Mouse (Mus musculus): Measurements from ENCODE around the gene Slc39a3.
"Not testable (repeated sequence)": the region's sequence is repeated elsewhere in the genome, so short reads cannot be mapped to it uniquely, and the experiment has no call there.

The Slc39a3 gene

DNA sequence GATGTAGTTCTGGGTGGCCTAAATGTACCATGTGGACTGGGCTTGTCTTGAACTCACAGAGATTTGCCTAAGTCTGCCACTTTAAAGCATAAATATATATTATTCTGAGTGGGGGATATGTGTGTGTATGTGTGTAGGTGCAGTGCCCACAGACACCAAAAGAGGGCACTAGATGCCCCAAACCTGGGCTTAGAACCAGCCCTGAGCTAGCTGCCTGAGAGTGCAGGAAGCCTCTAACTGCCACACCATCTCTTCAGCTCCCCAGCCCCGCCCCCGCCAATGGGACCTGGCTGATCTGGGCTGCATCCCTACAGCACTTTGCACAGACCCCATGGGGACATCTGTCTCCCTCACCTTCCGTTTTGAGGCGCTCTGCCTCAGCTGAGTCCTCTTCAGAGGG is 13.4 kb upstream of the Slc39a3 start:
- DNase-seq (ENCODE audit: low spot score in 2 of 2): no peak

DNA sequence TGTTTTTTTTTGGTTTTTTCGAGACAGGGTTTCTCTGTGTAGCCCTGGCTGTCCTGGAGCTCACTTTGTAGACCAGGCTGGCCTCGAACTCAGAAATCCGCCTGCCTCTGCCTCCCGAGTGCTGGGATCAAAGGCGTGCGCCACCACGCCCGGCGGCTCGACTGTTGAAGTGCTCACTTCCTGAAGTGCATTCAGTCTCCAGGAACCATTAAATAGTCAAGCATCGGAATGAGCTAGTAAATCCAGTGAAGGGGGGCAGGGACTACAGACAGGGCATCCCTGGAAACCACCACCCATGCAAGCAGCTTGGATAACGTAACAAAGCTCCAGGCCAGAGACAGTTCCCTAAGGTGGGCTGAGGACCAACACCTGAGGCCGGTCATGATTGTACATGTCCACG is 8.0 kb upstream of the Slc39a3 start:
- DNase-seq (ENCODE audit: low spot score in 2 of 2): not testable (repeated sequence)

- peak; percentile 56 to 79 for DNase-seq (ENCODE audit: low spot score in 2 of 2)
Observed at GRCm38 (mm10) chr10:81041458-81042175, 4.4 kb upstream of the Slc39a3 start.

GRCm38 (mm10) chr10:81036251-81036650 is 975 bp downstream of the Slc39a3 start:
- DNase-seq (ENCODE audit: low spot score in 2 of 2): no peak

DNA sequence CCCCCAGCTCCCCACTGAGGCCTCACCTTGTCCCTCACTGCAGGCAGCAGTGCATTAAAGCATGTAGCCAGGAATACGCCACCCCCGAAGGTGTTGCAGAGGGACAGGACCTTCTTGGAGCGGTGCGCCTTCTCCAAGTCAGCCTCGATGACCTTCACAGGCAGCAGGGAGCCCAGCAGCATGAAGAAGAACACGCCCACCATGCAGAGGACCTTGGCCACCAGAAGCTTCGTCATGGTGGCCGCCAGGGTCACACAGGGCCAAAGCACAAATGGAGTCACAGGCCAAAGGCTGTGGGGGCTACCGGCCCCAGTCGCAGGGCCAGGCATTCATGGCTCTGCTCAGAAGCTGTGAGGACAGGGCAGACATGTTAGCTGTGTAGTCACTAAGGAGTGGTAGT is 3.6 kb downstream of the Slc39a3 start:
- no peak for DNase-seq (ENCODE audit: low spot score in 2 of 2)

DNA sequence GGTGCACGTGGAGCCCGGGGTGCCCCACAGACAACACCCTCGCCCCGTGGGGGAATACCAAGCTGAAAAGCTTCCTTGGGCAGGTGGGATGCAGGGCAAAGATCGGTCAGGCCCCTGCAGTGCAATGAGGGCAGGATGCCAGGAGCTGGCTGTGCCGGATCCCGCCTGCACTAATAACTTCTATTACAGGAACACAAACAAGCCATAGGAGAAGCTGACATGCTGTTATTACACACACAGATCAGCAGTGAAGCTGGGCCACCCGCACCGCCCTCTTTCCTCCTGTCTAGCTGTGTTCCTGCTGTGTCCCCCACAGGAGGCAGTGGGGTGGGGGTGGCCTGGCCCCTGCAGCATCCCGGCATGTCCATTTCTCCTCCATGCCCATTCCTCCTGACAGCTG is 8.2 kb downstream of the Slc39a3 start:
- no peak for DNase-seq (ENCODE audit: low spot score in 2 of 2)

DNA sequence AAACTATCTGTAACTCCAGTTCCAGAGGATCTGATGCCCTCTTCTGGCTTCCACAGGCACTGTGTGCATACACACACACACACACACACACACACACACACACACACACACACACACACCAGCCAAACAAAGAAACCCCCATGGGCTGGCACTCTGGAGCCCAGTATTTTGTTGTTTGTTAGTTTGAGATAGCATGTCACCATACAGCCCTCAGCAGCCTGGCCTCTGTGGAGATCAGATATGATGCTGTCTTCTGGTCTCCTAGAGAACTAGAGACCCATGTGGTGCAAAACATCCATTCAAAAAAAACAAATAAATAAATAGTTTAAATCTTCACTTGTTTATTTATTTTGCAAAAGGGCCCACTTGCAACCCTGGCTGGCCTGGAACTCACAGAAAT is 9.0 kb downstream of the Slc39a3 start:
- no peak for DNase-seq (ENCODE audit: low spot score in 2 of 2)

- DNase-seq (ENCODE audit: low spot score in 2 of 2): no peak
Observed at GRCm38 (mm10) chr10:81027331-81027730, 9.9 kb downstream of the Slc39a3 start.

DNA sequence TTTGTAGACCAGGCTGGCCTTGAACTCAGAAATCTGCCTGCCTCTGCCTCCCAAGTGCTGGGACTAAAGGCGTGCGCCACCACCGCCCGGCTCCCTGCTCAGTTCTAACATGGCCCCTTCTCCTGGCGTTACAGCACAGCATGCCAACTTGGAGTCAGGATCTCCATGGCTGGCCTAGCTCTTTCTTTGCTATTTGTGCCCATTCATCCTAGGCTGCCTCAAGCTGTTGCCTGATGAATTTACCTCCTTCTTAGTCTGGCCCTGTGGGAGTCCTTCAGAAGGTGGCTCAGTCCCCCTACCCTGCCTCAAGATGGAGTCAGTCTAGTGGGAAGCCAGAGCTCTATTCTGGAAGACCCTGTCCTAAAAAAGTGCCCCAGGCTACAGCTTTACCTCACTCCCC is 10.4 kb downstream of the Slc39a3 start:
- DNase-seq (ENCODE audit: low spot score in 2 of 2): no peak

GRCm38 (mm10) chr10:81025639-81026275 is 11.5 kb downstream of the Slc39a3 start, which contains the start of gene Diras1:
Gene Diras1 (minus strand): TSS chr10:81025662.
- no peak for DNase-seq (ENCODE audit: low spot score in 2 of 2)

GRCm38 (mm10) chr10:81025047-81025621 is 12.1 kb downstream of the Slc39a3 start:
- DNase-seq (ENCODE audit: low spot score in 2 of 2): no peak

DNA sequence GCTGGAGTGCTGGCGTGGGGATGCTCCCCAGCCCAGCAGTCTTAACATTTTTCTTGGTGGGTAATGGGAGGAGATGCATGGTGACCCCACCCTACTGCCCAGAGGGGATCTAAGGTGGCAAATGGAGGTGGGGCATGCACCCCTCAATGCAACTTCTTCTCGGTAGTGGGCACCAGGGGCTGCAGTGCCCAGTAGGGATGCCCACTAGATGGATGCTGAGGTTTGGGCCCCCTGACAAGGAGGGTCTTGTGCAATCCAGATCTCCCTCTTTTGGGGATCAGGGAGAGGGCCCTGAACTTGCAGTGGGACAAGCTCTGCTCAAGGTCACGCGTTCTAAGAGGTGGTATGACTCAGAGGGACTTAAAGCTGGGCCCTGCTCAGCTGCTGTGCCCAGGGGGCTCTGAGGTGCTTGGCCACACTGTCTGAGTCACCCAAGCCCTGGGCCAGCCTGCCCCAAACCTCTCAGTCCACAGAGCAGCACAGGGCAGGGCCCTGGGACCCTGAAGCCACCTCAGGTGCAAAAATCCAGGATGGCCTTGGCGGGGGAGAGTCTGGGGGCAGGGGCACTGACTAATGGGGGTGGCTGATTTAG is 12.8 kb downstream of the Slc39a3 start:
- DNase-seq (ENCODE audit: low spot score in 2 of 2): no peak

DNA sequence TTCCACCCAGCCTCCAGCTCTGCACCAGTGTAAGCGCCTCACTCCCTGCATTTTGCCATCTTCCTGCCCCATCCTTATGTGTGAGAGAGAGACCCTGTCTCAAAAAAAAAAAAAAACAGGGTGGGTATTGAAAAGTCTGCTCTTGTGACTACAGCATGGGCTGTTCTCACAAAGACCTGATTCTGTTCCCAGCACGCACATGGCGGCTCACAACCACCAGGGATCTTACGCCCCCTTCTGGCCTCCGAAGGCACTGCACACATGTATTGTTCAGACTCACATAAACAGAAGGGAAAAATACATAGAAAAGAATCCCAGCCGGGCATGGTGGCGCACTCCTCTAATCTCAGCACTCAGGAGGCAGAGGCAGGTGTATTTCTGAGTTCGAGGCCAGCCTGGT is 14.5 kb downstream of the Slc39a3 start:
- no peak for DNase-seq (ENCODE audit: low spot score in 2 of 2)

DNA sequence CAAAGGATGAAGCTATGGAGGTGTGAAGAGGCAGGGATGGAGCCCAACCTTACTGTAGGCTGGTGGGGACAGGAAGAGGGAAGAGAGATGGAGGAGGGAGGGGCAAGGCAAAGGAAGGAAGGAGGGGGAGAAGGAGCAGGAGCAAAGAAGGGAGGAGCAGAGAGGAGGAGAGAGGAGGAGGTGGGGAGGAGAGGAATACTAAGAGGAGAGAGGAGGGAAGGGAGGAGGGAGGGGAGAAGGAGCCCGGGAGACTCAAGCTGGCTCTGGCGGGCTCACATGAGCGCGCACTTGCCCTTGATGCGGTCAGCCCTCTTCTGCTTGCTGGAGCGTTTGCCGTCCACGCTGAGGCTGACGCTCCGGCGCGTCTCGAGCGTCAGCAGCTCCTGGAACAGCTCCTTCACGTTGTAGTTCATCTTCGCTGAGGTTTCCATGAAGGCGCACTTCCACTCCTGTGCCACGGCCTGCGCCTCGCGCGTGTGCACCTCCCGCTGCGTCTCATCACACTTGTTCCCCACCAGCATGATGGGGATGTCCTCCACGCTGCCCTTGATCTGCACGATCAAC is 15.6 kb downstream of the Slc39a3 start:
- no peak for DNase-seq (ENCODE audit: low spot score in 2 of 2)

DNA sequence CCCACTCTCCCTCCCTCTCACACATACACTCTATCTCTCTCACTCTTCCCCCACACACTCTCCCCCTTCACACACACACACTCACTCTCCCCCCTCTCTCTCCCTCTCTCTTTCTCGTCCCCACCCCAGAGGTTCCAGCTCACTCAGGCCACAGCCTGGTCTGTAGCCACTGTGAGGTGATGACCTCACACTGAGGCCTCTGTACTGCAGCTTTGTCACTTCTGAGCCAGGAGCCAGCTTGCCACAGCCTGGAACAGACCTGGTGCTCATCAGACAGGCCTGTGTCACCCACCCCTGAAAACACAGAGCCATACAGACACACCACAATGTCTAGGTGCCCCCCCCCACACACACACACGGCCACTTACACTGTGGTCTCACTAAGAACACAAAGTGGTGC is 17.0 kb downstream of the Slc39a3 start:
- DNase-seq (ENCODE audit: low spot score in 2 of 2): no peak

- DNase-seq (ENCODE audit: low spot score in 2 of 2): no peak
Observed at GRCm38 (mm10) chr10:81019687-81020086, 17.5 kb downstream of the Slc39a3 start.

GRCm38 (mm10) chr10:81018326-81018725 is 18.9 kb downstream of the Slc39a3 start:
- DNase-seq (ENCODE audit: low spot score in 2 of 2): no peak

DNA sequence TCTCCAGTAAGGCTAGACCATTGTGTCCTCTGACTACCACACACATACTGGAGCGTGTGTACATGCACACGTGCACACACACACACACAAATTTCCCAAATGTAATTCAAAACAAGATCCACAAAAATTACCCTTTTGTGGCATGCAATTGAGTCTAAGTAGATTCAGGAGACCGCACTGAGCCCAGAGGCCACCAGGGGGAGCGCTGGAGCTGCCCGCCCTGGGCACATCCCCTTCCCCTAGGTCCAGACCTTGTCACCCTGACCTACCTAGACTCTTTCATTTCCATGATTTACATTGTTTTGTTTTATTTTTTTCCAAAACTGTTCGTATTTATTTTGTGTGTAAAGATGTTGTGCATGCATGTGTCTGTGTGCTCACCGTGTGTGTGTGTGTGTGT is 20.6 kb downstream of the Slc39a3 start:
- peak in 1 of 2 experiments; percentile 72 for DNase-seq (ENCODE audit: low spot score in 2 of 2)

DNA sequence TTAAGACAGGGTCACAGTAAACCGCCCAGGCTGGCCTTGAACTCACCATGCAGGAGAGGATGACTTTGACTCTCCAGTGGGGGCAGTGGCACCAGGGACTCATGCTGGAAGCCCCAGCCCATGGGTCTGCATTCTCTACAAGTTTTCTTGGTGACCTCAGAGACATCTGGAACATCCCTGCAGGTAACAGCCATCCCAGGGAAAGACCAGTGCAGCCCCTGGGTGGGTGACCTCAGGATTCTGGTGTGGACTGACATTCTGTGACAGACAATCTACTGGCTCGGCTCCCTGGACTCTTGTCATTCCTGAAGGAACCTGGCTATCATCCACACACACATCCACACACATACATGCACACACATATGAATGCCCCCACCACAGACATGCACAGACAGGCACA is 21.6 kb downstream of the Slc39a3 start:
- no peak for DNase-seq (ENCODE audit: low spot score in 2 of 2)

GRCm38 (mm10) chr10:81014393-81015384 is 22.5 kb downstream of the Slc39a3 start, which contains the start of gene Gng7:
Gene Gng7 (minus strand): TSS chr10:81014945.
- DNase-seq (ENCODE audit: low spot score in 2 of 2): peak; percentile 92 to 97

- no peak for DNase-seq (ENCODE audit: low spot score in 2 of 2)
Observed at GRCm38 (mm10) chr10:81010851-81011250, 26.4 kb downstream of the Slc39a3 start.

Data from cerebellum, postnatal 4 days (tissue).